Mouse (Mus musculus): ENCODE measurements at regions not wholly inside any gene's neighbourhood (a gene's known extent, or its start where the extent isn't known, plus 50 kb on each side); places are given as distances from the start of the nearest gene placed in this dataset.

- TF ChIP-seq ZNF384 (IDR thresholded peaks at IDR 0.05; ENCODE audit: low read depth, low read length): no peak
- TF ChIP-seq MAFK (IDR thresholded peaks at IDR 0.05; ENCODE audit: insufficient read depth, low read depth, low read length): no peak
- no peak for TF ChIP-seq HCFC1 (IDR thresholded peaks at IDR 0.05; ENCODE audit: borderline replicate concordance, insufficient read depth, low read length)
- no peak for TF ChIP-seq CHD2 (IDR thresholded peaks at IDR 0.05; ENCODE audit: low read depth, low read length)
These were observed 208.8 kb upstream of the Thbs1 start for GRCm38 (mm10) chr2:117902837-117903236.
